Mouse (Mus musculus) urinary bladder, postnatal 25 days (tissue): ENCODE results near the gene Mrpl4.

Experiments
- DNase-seq: peaks from one replicate; pipeline ENCODE4 v3.0.0; 2022; ENCODE audit warnings: low spot score

Gene Mrpl4

GRCm38 (mm10) chr9:21017177-21017575 lies 14.6 kb downstream of the Mrpl4 start:
- DNase-seq: no peak

GRCm38 (mm10) chr9:21018600-21018999 lies 16.1 kb downstream of the Mrpl4 start:
- no peak for DNase-seq

GRCm38 (mm10) chr9:21021363-21021762 lies 18.8 kb downstream of the Mrpl4 start:
- no peak for DNase-seq

GRCm38 (mm10) chr9:21022288-21022687 lies 19.8 kb downstream of the Mrpl4 start:
- no peak for DNase-seq

- no peak for DNase-seq
Measured at GRCm38 (mm10) chr9:21022726-21023125, 20.2 kb downstream of the Mrpl4 start.

GRCm38 (mm10) chr9:21025258-21025810 lies 22.8 kb downstream of the Mrpl4 start:
- no peak for DNase-seq

- no peak for DNase-seq
Measured at GRCm38 (mm10) chr9:21026849-21027248, 24.3 kb downstream of the Mrpl4 start.

GRCm38 (mm10) chr9:21027774-21028290 lies 25.3 kb downstream of the Mrpl4 start:
- DNase-seq: no peak

- DNase-seq: no peak
Measured at GRCm38 (mm10) chr9:21028560-21029110, 26.1 kb downstream of the Mrpl4 start.

GRCm38 (mm10) chr9:21029291-21030054 lies 26.9 kb downstream of the Mrpl4 start, which contains the start of gene Icam4:
Gene Icam4, plus strand, starts transcription at chr9:21029373.
- peak; percentile 79 for DNase-seq

GRCm38 (mm10) chr9:21030055-21030600 lies 27.6 kb downstream of the Mrpl4 start:
- no peak for DNase-seq

GRCm38 (mm10) chr9:21030781-21031250 lies 28.3 kb downstream of the Mrpl4 start:
- peak; percentile 69 for DNase-seq

- peak; percentile 53 for DNase-seq
Measured at GRCm38 (mm10) chr9:21031251-21031895, 28.8 kb downstream of the Mrpl4 start.

- DNase-seq: no peak
Measured at GRCm38 (mm10) chr9:21031896-21032351, 29.4 kb downstream of the Mrpl4 start, which contains the start of gene Icam5. Gene Icam5, plus strand, starts transcription at chr9:21032073.

GRCm38 (mm10) chr9:21032491-21032890 lies 30.0 kb downstream of the Mrpl4 start:
- no peak for DNase-seq

GRCm38 (mm10) chr9:21033136-21033535 lies 30.6 kb downstream of the Mrpl4 start:
- peak; percentile 82 for DNase-seq

GRCm38 (mm10) chr9:21034481-21035085 lies 32.0 kb downstream of the Mrpl4 start:
- DNase-seq: no peak

GRCm38 (mm10) chr9:21035586-21035985 lies 33.0 kb downstream of the Mrpl4 start:
- no peak for DNase-seq

- DNase-seq: no peak
Measured at GRCm38 (mm10) chr9:21036161-21036560, 33.6 kb downstream of the Mrpl4 start.

- DNase-seq: no peak
Measured at GRCm38 (mm10) chr9:21036666-21037065, 34.1 kb downstream of the Mrpl4 start.

- no peak for DNase-seq
Measured at GRCm38 (mm10) chr9:21037481-21037891, 34.9 kb downstream of the Mrpl4 start.
